Mouse (Mus musculus) liver, embryonic 14.5 days (tissue): Measurements from ENCODE around the gene Hexim2. TPM values are rescaled to one million over a fixed set of nuclear protein-coding genes. Genes with fewer than 3 reads are reported as not detected.

Experiments used
- ATAC-seq: fragments of 200-750 bp; cut with Nextera tagmentation; 2 replicates; pipeline ENCODE4 v1.8.0; 2017; ENCODE audit warnings: moderate number of reproducible peaks, mild to moderate bottlenecking, moderate library complexity; ENCODE audit not compliant: insufficient read depth
- DNase-seq, 3 experiments: peaks; one replicate each; pipeline ENCODE4 v3.0.0-alpha.2; 2012 to 2013; ENCODE audit warnings: low read depth in 3 of 3, low spot score in 3 of 3
- H3K27ac ChIP-seq: fragments of 300-500 bp; sonication (generic); 2 replicates; pipeline ENCODE4 v1.5.1; 2014; ENCODE audit warnings: moderate library complexity, mild to moderate bottlenecking, control low read depth, inconsistent platforms
- H3K27me3 ChIP-seq: fragments of 300-500 bp; sonication (generic); 2 replicates; pipeline ENCODE4 v1.6.1; 2014; ENCODE audit warnings: mild to moderate bottlenecking, low read length, moderate library complexity; ENCODE audit not compliant: control insufficient read depth, insufficient read depth
- H3K36me3 ChIP-seq: fragments of 300-500 bp; sonication (generic); replicated peaks from 2 replicates; pipeline ENCODE4 v1.6.1; 2014; ENCODE audit warnings: low read depth; ENCODE audit not compliant: control insufficient read depth, insufficient read depth
- H3K4me1 ChIP-seq, 2 experiments: fragments of 200-500 bp in 1 of 2; fragments of 300-500 bp in 1 of 2; sonication (generic) in 1 of 2; replicated peaks; 2 replicates each; pipeline ENCODE4 v1.6.1; 2012 to 2014; ENCODE audit warnings: antibody characterized with exemption in 1 of 2, inconsistent platforms in 1 of 2, low read length in 1 of 2; ENCODE audit not compliant: control insufficient read depth in 2 of 2, insufficient read depth in 2 of 2
- H3K4me2 ChIP-seq: fragments of 300-500 bp; sonication (generic); 2 replicates; pipeline ENCODE4 v1.6.1; 2014; ENCODE audit warnings: low read depth, mild to moderate bottlenecking, control low read depth, moderate library complexity
- H3K4me3 ChIP-seq, 2 experiments: fragments of 200-500 bp in 1 of 2; fragments of 300-500 bp in 1 of 2; sonication (generic) in 1 of 2; 2 replicates each; pipeline ENCODE4 v1.5.1; 2012 to 2014; ENCODE audit warnings: low read depth in 2 of 2, low read length in 2 of 2, mild to moderate bottlenecking in 2 of 2, control low read depth in 1 of 2, inconsistent platforms in 1 of 2, moderate library complexity in 1 of 2; ENCODE audit not compliant: insufficient read depth in 1 of 2
- H3K9ac ChIP-seq: fragments of 300-500 bp; sonication (generic); replicated peaks from 2 replicates; pipeline ENCODE4 v1.6.1; 2014; ENCODE audit warnings: mild to moderate bottlenecking, control low read depth, moderate library complexity
- H3K9me3 ChIP-seq: fragments of 300-500 bp; sonication (generic); 2 replicates; pipeline ENCODE4 v1.6.1; 2016; ENCODE audit warnings: low read length, mixed read lengths; ENCODE audit not compliant: control insufficient read depth
- CTCF ChIP-seq: IDR thresholded peaks from 2 replicates; pipeline ENCODE4 v1.5.1; 2016; ENCODE audit warnings: antibody characterized with exemption, low read depth, control low read depth
- EP300 ChIP-seq: IDR thresholded peaks from 2 replicates; pipeline ENCODE4 v1.6.1; 2016; ENCODE audit warnings: antibody characterized with exemption, low read depth
- WGBS: fragments of 180-500 bp; shearing (Covaris S2); extraction: QIAGEN DNeasy Blood & Tissue Kit; methylation state at CpG from one replicate; pipeline ENCODE4 v1.1.7; 2014; ENCODE audit not compliant: insufficient replicate concordance; 5-methylcytosine and 5-hydroxymethylcytosine counted together
- polyA plus RNA-seq, 2 experiments: library from polyadenylated mRNA; depleted of rRNA in 1 of 2; stranded (reverse) in 1 of 2; unstranded in 1 of 2; fragments of >200 nt; fragmentation: Nextera tagmentation in 1 of 2; extraction: Ambion mirVana in 1 of 2; gene quantifications; 2 replicates each; pipeline versions ENCODE4 v1.2.1 to v1.2.3; 2012 to 2014

Hexim2 gene
- polyA plus RNA-seq, 2 experiments: 3.4 to 3.5 TPM

DNA sequence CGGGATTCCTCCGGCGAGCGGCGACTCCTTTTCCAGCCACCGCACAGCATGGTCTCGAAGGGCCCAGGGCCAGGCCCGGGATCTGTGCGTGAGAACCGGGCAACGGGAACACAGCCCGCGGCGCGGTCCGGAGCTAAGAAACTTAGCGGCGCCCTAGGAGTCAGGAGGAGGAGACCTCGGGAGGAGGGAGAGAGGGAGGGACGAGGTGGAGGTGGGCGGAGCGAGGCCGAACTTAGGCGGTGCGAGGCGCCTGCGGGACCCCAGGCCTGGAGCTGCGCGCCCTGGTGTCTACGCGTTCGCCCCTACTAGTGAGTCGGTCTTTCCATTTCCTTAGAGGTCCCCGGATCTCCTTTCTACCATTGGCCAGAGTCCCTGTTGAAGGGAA lies 30.8 kb upstream of the Hexim2 start, which contains the start of the genes Plcd3 and Acbd4:
Gene Plcd3, minus strand, starts transcription at position 178 of the 385 bp plus-strand sequence.
Gene Acbd4, plus strand, starts transcription at position 202 of the 385 bp plus-strand sequence.
- H3K27me3 ChIP-seq: peaks cover 25% of the 10 kb centered on the region
- peak within 1 kb of the TSS; percentile 58 for H3K9ac ChIP-seq
- H3K9me3 ChIP-seq: no peaks in the 10 kb centered on the region
- peaks cover 12% of the 10 kb centered on the region for H3K36me3 ChIP-seq
- ATAC-seq (peak; percentile 13; the same call in 1 of the 2 replicates), DNase-seq (peak in 1 of 3 experiments; percentile 59)
- H3K27ac ChIP-seq: peak within 1 kb of the TSS; percentile 57; the same call in 1 of the 2 replicates
- H3K4me2 ChIP-seq: peak within 1 kb of the TSS; percentile 73
- no peak for TF ChIP-seq CTCF
- TF ChIP-seq EP300: no peak
- under 1% methylated on average over 33 of the region's 34 CpGs for WGBS
- peaks cover 30 to 35% of the 10 kb centered on the region in 2 experiments for H3K4me1 ChIP-seq
- H3K4me3 ChIP-seq: peak within 1 kb of the TSS; percentile 52 to 76

DNA sequence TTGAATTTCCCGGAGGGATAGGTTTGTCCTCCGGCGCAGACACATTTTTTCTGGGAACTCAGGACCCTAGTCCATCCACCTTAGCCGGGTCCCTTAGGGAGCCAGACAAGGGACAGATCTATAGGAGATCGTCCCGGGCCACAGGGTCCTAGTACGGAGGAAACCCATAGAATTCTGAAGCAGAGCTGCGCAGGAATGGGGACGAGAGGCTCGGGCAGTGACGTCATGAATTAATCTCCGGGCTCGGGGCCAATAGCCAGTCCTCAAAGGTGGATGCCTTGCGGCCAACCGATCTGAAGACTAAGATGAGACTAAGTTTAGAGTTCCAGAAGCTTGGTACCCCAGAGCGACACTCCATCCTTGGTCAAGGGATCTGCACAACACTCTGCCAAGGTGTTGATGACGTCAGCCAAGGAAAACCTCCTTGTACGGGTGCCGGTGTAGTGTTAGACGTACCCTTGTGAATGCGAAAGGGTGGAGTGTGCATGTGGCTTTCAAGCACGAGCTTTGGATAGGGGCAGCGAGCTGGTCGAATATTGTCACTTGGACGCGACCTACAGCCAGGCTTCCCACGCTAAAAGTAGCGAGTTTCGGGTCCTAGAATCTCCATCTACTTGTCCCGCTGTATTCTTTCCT lies 30.2 kb upstream of the Hexim2 start:
- peak overlapping the region; percentile 73 for H3K4me2 ChIP-seq
- peak overlapping the region; percentile 57; the same call in 1 of the 2 replicates for H3K27ac ChIP-seq
- H3K27me3 ChIP-seq: peaks cover 25% of the 10 kb centered on the region
- peaks cover 16% of the 10 kb centered on the region for H3K36me3 ChIP-seq
- peak in 1 of 3 experiments; percentile 70 for DNase-seq
- peaks cover 34 to 39% of the 10 kb centered on the region in 2 experiments for H3K4me1 ChIP-seq
- peak overlapping the region; percentile 52 to 76 for H3K4me3 ChIP-seq
- no peaks in the 10 kb centered on the region for H3K9me3 ChIP-seq
- ATAC-seq: peak; percentile 11; the same call in 1 of the 2 replicates
- TF ChIP-seq CTCF: no peak
- H3K9ac ChIP-seq: peak overlapping the region; percentile 58
- WGBS: 2% methylated on average over 30 of the region's 30 CpGs

- H3K4me3 ChIP-seq: peak overlapping the region; percentile 61 to 76
- peaks cover 22% of the 10 kb centered on the region for H3K36me3 ChIP-seq
- no peaks in the 10 kb centered on the region for H3K9me3 ChIP-seq
- H3K27me3 ChIP-seq: peaks cover 25% of the 10 kb centered on the region
- H3K9ac ChIP-seq: peak overlapping the region; percentile 83
- WGBS: under 1% methylated on average over 35 of the region's 35 CpGs
- H3K4me2 ChIP-seq: peak overlapping the region; percentile 73
- ATAC-seq (peak; percentile 87), DNase-seq (peak; percentile 94 to 97 (median 97))
- TF ChIP-seq EP300: peak; percentile 37; the same call in 1 of the 2 replicates
- TF ChIP-seq CTCF: peak; percentile 100
- H3K4me1 ChIP-seq: peaks cover 34 to 39% of the 10 kb centered on the region in 2 experiments
- H3K27ac ChIP-seq: peak overlapping the region; percentile 94
Measured at GRCm38 (mm10) chr11:103102725-103103349, 29.4 kb upstream of the Hexim2 start.

GRCm38 (mm10) chr11:103103621-103104020 lies 28.6 kb upstream of the Hexim2 start:
- Histone ChIP-seq H3K4me2 (peak overlapping the region; percentile 73), H3K36me3 (peaks cover 22% of the 10 kb centered on the region), H3K9ac (peak overlapping the region; percentile 83), H3K4me3 (peak overlapping the region; percentile 61 to 76), H3K27me3 (peaks cover 25% of the 10 kb centered on the region), H3K4me1 (peaks cover 34 to 39% of the 10 kb centered on the region in 2 experiments), H3K27ac (peak overlapping the region; percentile 94), H3K9me3 (no peaks in the 10 kb centered on the region)
- no peak for ATAC-seq
- 44% methylated on average over 8 of the region's 8 CpGs for WGBS
- no peak for DNase-seq
- no peak for TF ChIP-seq EP300
- no peak for TF ChIP-seq CTCF

- Histone ChIP-seq H3K4me2 (peak overlapping the region; percentile 73), H3K9ac (peak overlapping the region; percentile 83), H3K27ac (peak overlapping the region; percentile 94), H3K36me3 (peaks cover 22% of the 10 kb centered on the region), H3K4me1 (peaks cover 34 to 39% of the 10 kb centered on the region in 2 experiments), H3K4me3 (peak overlapping the region; percentile 61 to 76), H3K27me3 (peaks cover 25% of the 10 kb centered on the region), H3K9me3 (no peaks in the 10 kb centered on the region)
- TF ChIP-seq EP300 (peak; percentile 50; the same call in 1 of the 2 replicates), CTCF (no peak)
- peak in 2 of 3 experiments; percentile 80 to 81 for DNase-seq
- ATAC-seq: peak; percentile 55
- WGBS: 15% methylated on average over 7 of the region's 7 CpGs
Measured at GRCm38 (mm10) chr11:103104469-103104868, 27.8 kb upstream of the Hexim2 start.
